Mouse (Mus musculus): ENCODE results near the gene Klhl31. TPM values are rescaled to one million over a fixed set of nuclear protein-coding genes. Genes with fewer than 3 reads are reported as not detected.

The Klhl31 gene
- total RNA-seq, 2 experiments from 2014 or later = 0.38 TPM; not detected in 1

- no peak for DNase-seq (ENCODE audit: low spot score in 2 of 2)
Measured at GRCm38 (mm10) chr9:77695586-77695985, 59.3 kb downstream of the Klhl31 start.

GRCm38 (mm10) chr9:77703476-77703875, 67.2 kb downstream of the Klhl31 start:
- DNase-seq (ENCODE audit: low spot score in 2 of 2) = no peak

GRCm38 (mm10) chr9:77704108-77704507, 67.8 kb downstream of the Klhl31 start:
- DNase-seq (ENCODE audit: low spot score in 2 of 2) = no peak

GRCm38 (mm10) chr9:77706515-77706914, 70.2 kb downstream of the Klhl31 start:
- no peak for DNase-seq (ENCODE audit: low spot score in 2 of 2)

GRCm38 (mm10) chr9:77707433-77708139, 71.3 kb downstream of the Klhl31 start:
- no peak for DNase-seq (ENCODE audit: low spot score in 2 of 2)

- no peak for DNase-seq (ENCODE audit: low spot score in 2 of 2)
Measured at GRCm38 (mm10) chr9:77708950-77709349, 72.7 kb downstream of the Klhl31 start.

Other genes starting within 250 kb of the Klhl31 start
- 1 to 10 TPM; 7.5 to 7.9 TPM for gene Lrrc1, start 91.6 kb upstream of the Klhl31 start, total RNA-seq (2021)
- gene Gclc, start 118.0 kb downstream of the Klhl31 start, total RNA-seq (2021) = 10 to 100 TPM; 38.1 to 50.8 TPM

Measured in adrenal gland, adult 18-20 months (tissue).